8 mouse cellular contexts compared by ENCODE assay signal in the genomic region with DNA sequence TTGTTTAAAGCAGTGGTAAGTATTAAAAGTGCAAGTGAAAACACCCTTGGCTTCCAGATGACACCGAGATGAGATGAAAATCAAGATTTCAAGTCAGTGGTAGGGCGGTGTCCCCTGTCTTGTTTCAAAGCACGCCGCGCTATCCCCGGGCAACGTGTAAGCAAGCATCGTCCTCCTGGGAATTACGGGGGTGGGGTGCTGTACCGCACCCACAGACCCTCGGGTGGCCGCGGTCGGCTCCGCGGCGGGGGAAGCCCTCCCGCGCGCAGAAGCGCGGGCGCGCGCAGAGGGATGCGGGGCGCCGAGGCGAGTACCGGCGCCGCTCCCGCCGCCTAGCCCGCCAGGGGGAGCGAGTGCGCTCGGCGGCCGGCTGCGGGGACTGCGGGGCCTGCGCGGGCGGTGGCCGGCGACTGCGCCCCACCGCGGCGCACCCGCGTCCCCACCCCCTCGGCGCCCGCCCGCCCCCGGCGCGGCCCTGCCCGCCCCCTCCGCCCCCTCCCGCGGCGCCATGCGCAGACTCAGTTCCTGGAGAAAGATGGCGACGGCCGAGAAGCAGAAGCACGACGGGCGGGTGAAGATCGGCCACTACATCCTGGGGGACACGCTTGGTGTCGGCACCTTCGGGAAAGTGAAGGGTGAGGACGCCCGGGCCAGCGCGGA. TPM values are rescaled to one million over a fixed set of nuclear protein-coding genes. Genes with fewer than 3 reads are reported as not detected.
DNase-seq lines count a peak whose midpoint lies in the region; ATAC-seq lines count a peak whose summit lies in the region.

Gene Prkaa1 (plus strand): TSS at position 501 of the 660 bp plus-strand sequence.

- H3K36me3 ChIP-seq in embryonic facial prominence, embryonic 11.5 days (replicated peaks; ENCODE audit: control insufficient read depth, insufficient read depth, low read depth, low read length) = no peaks in the 10 kb centered on the region
- H3K36me3 ChIP-seq in midbrain, embryonic 11.5 days (ENCODE audit: control insufficient read depth, insufficient read depth, low read length) = no peaks in the 10 kb centered on the region

- peak within 1 kb of the TSS; percentile 75 for H3K9ac ChIP-seq in embryonic facial prominence, embryonic 11.5 days (replicated peaks; ENCODE audit: low read length)
- peak within 1 kb of the TSS; percentile 89 for H3K9ac ChIP-seq in midbrain, embryonic 11.5 days (ENCODE audit: low read length)

- H3K27me3 ChIP-seq in embryonic facial prominence, embryonic 11.5 days (ENCODE audit: control insufficient read depth, insufficient read depth, low read length) = no peaks in the 10 kb centered on the region
- H3K27me3 ChIP-seq in midbrain, embryonic 11.5 days (ENCODE audit: control insufficient read depth, insufficient read depth, low read length) = no peaks in the 10 kb centered on the region

- H3K27ac ChIP-seq in embryonic facial prominence, embryonic 11.5 days (replicated peaks; ENCODE audit: low read depth, low read length) = peak within 1 kb of the TSS; percentile 72
- peak within 1 kb of the TSS; percentile 89 for H3K27ac ChIP-seq in midbrain, embryonic 11.5 days (ENCODE audit: low read depth, low read length)

- H3K9me3 ChIP-seq in embryonic facial prominence, embryonic 11.5 days (replicated peaks; ENCODE audit: control insufficient read depth, low read length) = no peaks in the 10 kb centered on the region
- no peaks in the 10 kb centered on the region for H3K9me3 ChIP-seq in midbrain, embryonic 11.5 days (ENCODE audit: control insufficient read depth, low read length)

- H3K4me3 ChIP-seq in embryonic facial prominence, embryonic 11.5 days (ENCODE audit: low read depth, low read length) = peak within 1 kb of the TSS; percentile 73
- H3K4me3 ChIP-seq in midbrain, embryonic 11.5 days (ENCODE audit: low read depth, low read length) = peak within 1 kb of the TSS; percentile 85

- peak; percentile 90 for ATAC-seq in embryonic facial prominence, embryonic 11.5 days (replicated peaks; ENCODE audit: insufficient number of reproducible peaks, low FRiP score, low TSS enrichment, low read depth)
- ATAC-seq in midbrain, embryonic 11.5 days (ENCODE audit: low FRiP score) = peak; percentile 94

- WGBS in embryonic facial prominence, embryonic 11.5 days = under 1% methylated on average over 57 of the region's 80 CpGs
- under 1% methylated on average over 61 of the region's 80 CpGs for WGBS in midbrain, embryonic 11.5 days

- no peaks in the 10 kb centered on the region for H3K4me1 ChIP-seq in embryonic facial prominence, embryonic 11.5 days (ENCODE audit: control insufficient read depth, insufficient read depth, low read length)
- peaks cover 9% of the 10 kb centered on the region for H3K4me1 ChIP-seq in midbrain, embryonic 11.5 days (ENCODE audit: control insufficient read depth, insufficient read depth, low read length)

- peak within 1 kb of the TSS; percentile 60 for H3K4me2 ChIP-seq in embryonic facial prominence, embryonic 11.5 days (ENCODE audit: low read depth, low read length)
- H3K4me2 ChIP-seq in midbrain, embryonic 11.5 days = peak within 1 kb of the TSS; percentile 67

- DNase-seq in right cerebral cortex, adult 18-20 months = peak; percentile 77
- no peak for DNase-seq in right cerebral cortex, postnatal 10 days (ENCODE audit: low spot score in 2 of 2)
- DNase-seq in embryonic facial prominence, embryonic 11.5 days (ENCODE audit: low spot score) = peak; percentile 79
- peak; percentile 98 for DNase-seq in heart, adult 11 months
- peak; percentile 61 for DNase-seq in kidney, adult 11 months
- peak; percentile 84 for DNase-seq in left cerebral cortex, postnatal 4 days
- DNase-seq in midbrain, embryonic 11.5 days (ENCODE audit: low spot score, missing footprints) = peak; percentile 96
- peak; percentile 62 to 65 for DNase-seq in spleen, adult 18-20 months

- intact Hi-C loops in left cerebral cortex, postnatal 4 days (cut with DNase I) = no loop called here

RNA-seq across cellular contexts. Expression of gene Prkaa1, which starts in this region (rescaled TPM):
- 21.9 and 23.3 TPM in 2 replicates for polyA plus RNA-seq in embryonic facial prominence, embryonic 11.5 days (2014; fragmentation: Nextera tagmentation; extraction: Ambion mirVana)
- 10 to 100 TPM; 20.1 to 20.3 TPM for total RNA-seq in left cerebral cortex, postnatal 4 days (2021)
- polyA plus RNA-seq in midbrain, embryonic 11.5 days (2014; fragmentation: Nextera tagmentation; extraction: Ambion mirVana) = 20.0 and 20.3 TPM in 2 replicates

Comparison
In these comparisons a context has a peak if more than half of its experiments do, and no peak if none do; other contexts are left out.
1. DNase-seq: peak in right cerebral cortex, adult 18-20 months (single experiment), embryonic facial prominence, embryonic 11.5 days (single experiment), heart, adult 11 months (single experiment), kidney, adult 11 months (single experiment), left cerebral cortex, postnatal 4 days (single experiment), midbrain, embryonic 11.5 days (single experiment) and spleen, adult 18-20 months (2 of 2); none in right cerebral cortex, postnatal 10 days (0 of 2).